Mouse (Mus musculus) heart, postnatal 0 days (tissue): ENCODE results near the gene Rplp0.

Source experiments
- CTCF ChIP-seq: IDR thresholded peaks from 2 replicates; pipeline ENCODE4 v1.5.1; 2016; ENCODE audit warnings: antibody characterized with exemption, control low read depth, low read depth
- EP300 ChIP-seq: IDR thresholded peaks from 2 replicates; pipeline ENCODE4 v1.6.1; 2016; ENCODE audit warnings: antibody characterized with exemption, low read depth

DNA sequence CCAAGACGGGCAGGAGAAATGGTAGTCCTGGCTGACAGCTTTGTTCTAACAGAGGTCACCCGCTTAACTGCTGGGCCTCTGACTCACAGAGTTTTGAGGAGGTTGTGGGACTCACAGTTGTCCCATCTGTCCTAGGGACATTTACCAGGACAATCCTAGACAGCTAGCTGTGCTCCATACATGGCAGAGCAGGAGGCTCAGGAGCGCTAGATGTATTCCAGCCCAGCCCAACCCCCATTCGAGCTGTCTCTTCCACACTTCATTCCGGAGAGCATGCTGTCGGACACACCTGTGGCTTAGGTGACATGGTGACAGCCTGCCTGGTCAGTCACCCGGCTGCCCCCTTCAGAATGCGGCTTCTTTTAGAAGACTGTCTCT is 29.9 kb upstream of the Rplp0 start:
- no peak for TF ChIP-seq CTCF
- TF ChIP-seq EP300 = no peak
